Mouse (Mus musculus) forebrain, postnatal 0 days (tissue): Measurements from ENCODE around the gene Immp2l. TPM values are rescaled to one million over a fixed set of nuclear protein-coding genes. Genes with fewer than 3 reads are reported as not detected.
A peak's percentile ranks its signal among the peaks of the same experiment; 100 is the strongest.

ENCODE experiments used
- ATAC-seq: fragments of 200-750 bp; cut with Nextera tagmentation; 2 replicates; pipeline ENCODE4 v1.8.0; 2017; ENCODE audit warnings: mild to moderate bottlenecking, moderate library complexity
- DNase-seq: peaks from one replicate; pipeline ENCODE4 v3.0.0-alpha.2; 2015
- H3K27ac ChIP-seq: fragments of 300-500 bp; sonication (generic); 2 replicates; pipeline ENCODE4 v1.5.1; 2014; ENCODE audit warnings: low read depth, mild to moderate bottlenecking, antibody characterized with exemption, low read length, moderate library complexity, mixed read lengths
- H3K27me3 ChIP-seq: fragments of 300-500 bp; sonication (generic); 2 replicates; pipeline ENCODE4 v1.6.1; 2014; ENCODE audit warnings: mild to moderate bottlenecking, low read length, mixed read lengths; ENCODE audit not compliant: insufficient read depth
- H3K36me3 ChIP-seq: fragments of 300-500 bp; sonication (generic); 2 replicates; pipeline ENCODE4 v1.6.1; 2014; ENCODE audit warnings: mild to moderate bottlenecking, moderate library complexity; ENCODE audit not compliant: insufficient read depth
- H3K4me1 ChIP-seq: fragments of 300-500 bp; sonication (generic); 2 replicates; pipeline ENCODE4 v1.6.1; 2014; ENCODE audit warnings: antibody characterized with exemption; ENCODE audit not compliant: insufficient read depth
- H3K4me2 ChIP-seq: fragments of 300-500 bp; sonication (generic); 2 replicates; pipeline ENCODE4 v1.6.1; 2014; ENCODE audit warnings: low read depth, mild to moderate bottlenecking, moderate library complexity
- H3K4me3 ChIP-seq: fragments of 300-500 bp; sonication (generic); 2 replicates; pipeline ENCODE4 v1.5.1; 2014; ENCODE audit warnings: low read depth, low read length, mixed read lengths
- H3K9ac ChIP-seq: fragments of 300-500 bp; sonication (generic); 2 replicates; pipeline ENCODE4 v1.6.1; 2014; ENCODE audit warnings: mild to moderate bottlenecking
- H3K9me3 ChIP-seq: fragments of 300-500 bp; sonication (generic); 2 replicates; pipeline ENCODE4 v1.6.1; 2016; ENCODE audit warnings: low read length
- CTCF ChIP-seq: sonication (generic); IDR thresholded peaks from 2 replicates; pipeline ENCODE4 v1.5.1; 2016; ENCODE audit warnings: antibody characterized with exemption, control low read depth, low read depth
- WGBS: fragments of 180-500 bp; shearing (Covaris S2); extraction: QIAGEN DNeasy Blood & Tissue Kit; methylation state at CpG from one replicate; pipeline ENCODE4 v1.1.7; 2014; 5-methylcytosine and 5-hydroxymethylcytosine counted together
- polyA plus RNA-seq: library from polyadenylated mRNA; unstranded; fragments of >200 nt; fragmentation: Nextera tagmentation; extraction: Ambion mirVana; gene quantifications from 2 replicates; pipeline ENCODE4 v1.2.1, GENCODE M21; 2015
- total RNA-seq: library from RNA; depleted of rRNA; stranded (reverse); fragments of >200 nt; gene quantifications from 2 replicates; pipeline ENCODE4 v1.2.3, GENCODE M21; 2014

Immp2l gene
- total and polyA plus RNA-seq, 2 experiments from 2014 or later = 5.9 to 19.4 TPM

DNA sequence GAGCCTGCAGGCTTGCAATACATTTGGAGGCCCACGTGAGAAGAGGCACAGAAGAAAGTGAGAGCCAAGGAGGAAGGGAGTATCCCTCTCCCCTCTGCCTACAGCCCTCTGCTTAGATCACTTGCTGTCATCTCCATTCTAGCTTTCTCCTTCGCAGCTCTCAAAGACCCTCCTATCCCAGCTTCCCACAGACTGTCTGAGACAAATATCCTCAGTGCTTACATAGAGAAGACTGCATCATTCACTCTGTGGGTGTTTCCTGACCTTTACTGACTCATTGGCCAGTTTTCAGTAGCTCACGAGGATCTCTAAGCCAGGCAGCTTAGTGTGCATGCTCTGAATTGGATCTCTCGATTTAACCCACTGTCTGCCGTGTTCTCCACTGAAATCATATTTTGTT is 495.0 kb downstream of the Immp2l start:
- Histone ChIP-seq H3K27ac (no peak overlapping the region), H3K4me1 (no peaks in the 10 kb centered on the region), H3K36me3 (no peaks in the 10 kb centered on the region), H3K4me2 (no peak overlapping the region), H3K9me3 (no peaks in the 10 kb centered on the region), H3K27me3 (no peaks in the 10 kb centered on the region), H3K4me3 (no peak overlapping the region), H3K9ac (no peak overlapping the region)
- ATAC-seq (no peak), DNase-seq (no peak)
- TF ChIP-seq CTCF = no peak
- WGBS = 59% methylated on average over 5 of the region's 5 CpGs

- H3K27me3 ChIP-seq = no peaks in the 10 kb centered on the region
- ATAC-seq = no peak
- H3K4me2 ChIP-seq = no peak overlapping the region
- H3K9me3 ChIP-seq = no peaks in the 10 kb centered on the region
- H3K27ac ChIP-seq = no peak overlapping the region
- no peaks in the 10 kb centered on the region for H3K4me1 ChIP-seq
- no peak overlapping the region for H3K9ac ChIP-seq
- peak; percentile 38 for DNase-seq
- no peak for TF ChIP-seq CTCF
- H3K36me3 ChIP-seq = no peaks in the 10 kb centered on the region
- WGBS = 49% methylated on average over 2 of the region's 2 CpGs
- no peak overlapping the region for H3K4me3 ChIP-seq
Observed at GRCm38 (mm10) chr12:41520326-41520725, 496.4 kb downstream of the Immp2l start.

- Histone ChIP-seq H3K4me3 (no peak overlapping the region), H3K9me3 (no peaks in the 10 kb centered on the region), H3K4me2 (no peak overlapping the region), H3K27ac (no peak overlapping the region), H3K9ac (no peak overlapping the region), H3K27me3 (no peaks in the 10 kb centered on the region), H3K36me3 (no peaks in the 10 kb centered on the region), H3K4me1 (no peaks in the 10 kb centered on the region)
- 91% methylated on average over 2 of the region's 2 CpGs for WGBS
- ATAC-seq (no peak), DNase-seq (no peak)
- no peak for TF ChIP-seq CTCF
Observed at GRCm38 (mm10) chr12:41521671-41522070, 497.8 kb downstream of the Immp2l start.

DNA sequence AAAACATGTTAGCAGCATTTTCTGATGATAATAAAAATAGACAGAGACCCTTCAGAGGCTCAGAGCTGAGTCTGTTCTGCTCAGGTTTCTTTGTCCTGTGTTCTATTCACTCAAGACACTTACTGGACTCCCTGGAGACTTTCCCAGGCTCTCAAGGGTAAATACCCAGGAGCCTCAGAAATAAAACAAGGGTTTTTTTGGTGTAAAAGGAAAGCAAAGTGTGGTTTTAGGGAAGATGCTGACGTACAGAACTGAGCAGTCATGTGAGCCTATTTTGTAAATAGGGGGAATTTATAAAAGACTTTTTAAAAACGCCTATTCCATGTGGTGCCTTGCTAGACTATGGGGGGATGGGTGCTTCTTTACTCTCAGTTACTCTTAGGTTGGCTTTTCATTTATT is 502.8 kb downstream of the Immp2l start:
- H3K9me3 ChIP-seq = no peaks in the 10 kb centered on the region
- 19% methylated on average over 2 of the region's 2 CpGs for WGBS
- H3K27ac ChIP-seq = no peak overlapping the region
- no peaks in the 10 kb centered on the region for H3K27me3 ChIP-seq
- H3K36me3 ChIP-seq = no peaks in the 10 kb centered on the region
- H3K4me1 ChIP-seq = no peaks in the 10 kb centered on the region
- no peak for TF ChIP-seq CTCF
- ATAC-seq (no peak), DNase-seq (no peak)
- H3K9ac ChIP-seq = no peak overlapping the region
- no peak overlapping the region for H3K4me2 ChIP-seq
- no peak overlapping the region for H3K4me3 ChIP-seq

- Histone ChIP-seq H3K4me1 (no peaks in the 10 kb centered on the region), H3K9me3 (no peaks in the 10 kb centered on the region), H3K4me2 (no peak overlapping the region), H3K27me3 (no peaks in the 10 kb centered on the region), H3K9ac (no peak overlapping the region), H3K36me3 (no peaks in the 10 kb centered on the region), H3K4me3 (no peak overlapping the region), H3K27ac (no peak overlapping the region)
- ATAC-seq (no peak), DNase-seq (no peak)
- no peak for TF ChIP-seq CTCF
- WGBS = 85% methylated on average over 4 of the region's 4 CpGs
Observed at GRCm38 (mm10) chr12:41528410-41528809, 504.5 kb downstream of the Immp2l start.

GRCm38 (mm10) chr12:41539989-41540388 is 516.1 kb downstream of the Immp2l start:
- no peak overlapping the region for H3K4me3 ChIP-seq
- H3K27ac ChIP-seq = no peak overlapping the region
- H3K36me3 ChIP-seq = no peaks in the 10 kb centered on the region
- H3K9me3 ChIP-seq = no peaks in the 10 kb centered on the region
- WGBS = 85% methylated on average over 5 of the region's 5 CpGs
- H3K4me1 ChIP-seq = no peaks in the 10 kb centered on the region
- H3K27me3 ChIP-seq = no peaks in the 10 kb centered on the region
- H3K4me2 ChIP-seq = no peak overlapping the region
- no peak for TF ChIP-seq CTCF
- no peak overlapping the region for H3K9ac ChIP-seq
- DNase-seq = no peak
- ATAC-seq = no peak

GRCm38 (mm10) chr12:41551578-41551977 is 527.7 kb downstream of the Immp2l start:
- ATAC-seq (no peak), DNase-seq (no peak)
- WGBS = 88% methylated on average over 4 of the region's 4 CpGs
- TF ChIP-seq CTCF = no peak
- H3K27me3 ChIP-seq = no peaks in the 10 kb centered on the region
- no peak overlapping the region for H3K9ac ChIP-seq
- H3K4me3 ChIP-seq = no peak overlapping the region
- no peak overlapping the region for H3K4me2 ChIP-seq
- H3K36me3 ChIP-seq = no peaks in the 10 kb centered on the region
- H3K27ac ChIP-seq = no peak overlapping the region
- H3K4me1 ChIP-seq = no peaks in the 10 kb centered on the region
- H3K9me3 ChIP-seq = no peaks in the 10 kb centered on the region

GRCm38 (mm10) chr12:41557832-41558231 is 533.9 kb downstream of the Immp2l start:
- Histone ChIP-seq H3K9ac (no peak overlapping the region), H3K27me3 (no peaks in the 10 kb centered on the region), H3K4me3 (no peak overlapping the region), H3K4me2 (no peak overlapping the region), H3K9me3 (no peaks in the 10 kb centered on the region), H3K27ac (no peak overlapping the region), H3K4me1 (no peaks in the 10 kb centered on the region), H3K36me3 (no peaks in the 10 kb centered on the region)
- no peak for TF ChIP-seq CTCF
- 52% methylated on average over 3 of the region's 3 CpGs for WGBS
- ATAC-seq (no peak), DNase-seq (no peak)
